Mouse (Mus musculus): ENCODE results near the gene Eloa. TPM values are rescaled to one million over a fixed set of nuclear protein-coding genes. Genes with fewer than 3 reads are reported as not detected.

Eloa gene
- 39.3 to 43.0 TPM (median 40.3 TPM) in 4 replicates for total RNA-seq (2023)

DNA sequence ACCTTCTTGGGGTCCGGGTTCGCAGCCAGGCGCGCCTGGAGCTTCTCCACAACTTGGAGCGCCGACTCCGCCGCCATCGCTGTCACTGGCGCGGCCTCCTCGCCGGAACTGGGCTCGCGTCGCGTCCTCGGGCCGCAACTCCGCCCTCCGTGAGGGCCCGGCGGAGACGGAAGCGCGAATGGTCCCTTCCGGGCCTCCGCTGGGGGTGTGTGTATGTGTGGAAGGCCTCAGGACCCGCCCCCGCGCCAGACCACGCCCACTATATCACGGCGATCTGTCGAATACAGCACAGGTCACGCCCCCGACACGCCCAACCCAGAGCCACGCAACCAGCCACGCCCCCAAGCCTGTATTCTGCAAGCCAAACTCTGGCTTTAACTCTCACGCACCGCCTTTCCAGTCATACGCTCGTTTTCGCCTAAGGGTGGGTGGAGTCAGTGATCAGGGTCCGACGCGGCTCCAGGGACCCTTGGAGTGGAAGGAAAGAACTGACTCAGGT is at the start of gene Eloa:
Gene Eloa (minus strand): TSS at position 215 of the 499 bp plus-strand sequence.

DNA sequence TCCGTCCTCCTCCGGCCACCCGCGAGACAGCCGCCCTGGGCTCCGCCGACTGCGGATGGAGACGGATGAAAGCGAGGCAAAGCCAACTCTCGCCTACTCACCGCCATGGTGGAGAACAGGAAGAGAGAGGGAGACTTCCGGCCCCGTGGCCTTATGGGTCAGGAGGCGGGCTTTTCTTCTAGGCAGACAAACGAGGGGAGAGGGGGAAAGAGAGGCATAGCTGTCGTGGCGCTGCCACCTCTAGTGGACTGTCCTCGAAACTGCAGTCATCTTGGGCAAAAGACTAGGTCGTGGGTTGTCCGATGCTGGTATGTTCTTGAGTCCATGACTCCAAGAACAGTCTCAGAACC is 31.7 kb upstream of the Eloa start, which contains the start of gene Rpl11:
Gene Rpl11 (minus strand): TSS at position 182 of the 350 bp plus-strand sequence.

GRCm38 (mm10) chr4:135986943-135987710 is 34.4 kb downstream of the Eloa start, which contains the start of gene Pithd1:
Pithd1 (minus strand) TSS chr4:135987264.

DNA sequence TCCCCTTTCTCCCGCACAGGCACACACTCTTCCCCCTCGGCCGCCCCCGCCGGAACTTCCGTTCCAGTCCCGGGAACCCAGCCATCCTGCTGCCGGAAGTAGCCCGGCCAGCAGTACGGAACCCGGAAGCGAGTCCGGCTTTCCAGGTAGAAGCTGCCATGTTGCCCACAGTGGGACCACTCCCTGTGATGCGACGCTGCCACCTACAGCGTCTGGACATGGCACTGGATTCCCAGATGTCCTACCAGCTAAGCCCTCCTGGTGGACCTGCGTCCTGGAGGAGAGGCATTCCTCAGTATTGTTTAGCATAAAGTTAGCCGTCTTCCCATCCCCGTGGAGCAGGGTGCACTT is 49.0 kb downstream of the Eloa start, which contains the start of gene Lypla2:
Gene Lypla2 (minus strand): TSS at position 71 of the 351 bp plus-strand sequence.

GRCm38 (mm10) chr4:135963457-135964193 is 57.9 kb downstream of the Eloa start, which contains the start of gene Gale:
Gale (plus strand) TSS chr4:135963727.

Other genes with a start within 250 kb of the Eloa start
- gene Srsf10, start 166.0 kb downstream of the Eloa start, total RNA-seq (2023) = 197 to 207 TPM (median 201 TPM) in 4 replicates
- 128 to 142 TPM (median 134 TPM) in 4 replicates for gene Pnrc2, start 147.9 kb downstream of the Eloa start, total RNA-seq (2023)
- gene Cnr2, start 126.4 kb downstream of the Eloa start, total RNA-seq (2023) = 212 to 230 TPM (median 216 TPM) in 4 replicates
- gene Fuca1, start 101.0 kb downstream of the Eloa start, total RNA-seq (2023) = 144 to 193 TPM (median 168 TPM) in 4 replicates
- 26.1 to 32.4 TPM (median 28.2 TPM) in 4 replicates for gene Hmgcl, start 75.3 kb downstream of the Eloa start, total RNA-seq (2023)
- gene Gale, start 58.0 kb downstream of the Eloa start, total RNA-seq (2023) = 6.8 to 16.5 TPM (median 8.2 TPM) in 4 replicates
- 97.5 to 106 TPM (median 100 TPM) in 4 replicates for gene Lypla2, start 49.1 kb downstream of the Eloa start, total RNA-seq (2023)
- gene Pithd1, start 34.5 kb downstream of the Eloa start, total RNA-seq (2023) = 30.1 to 39.6 TPM (median 35.5 TPM) in 4 replicates
- gene Rpl11, start 31.7 kb upstream of the Eloa start, total RNA-seq (2023) = 835 to 1,011 TPM (median 876 TPM) in 4 replicates
- gene Id3, start 121.7 kb upstream of the Eloa start, total RNA-seq (2023) = 36.7 to 42.4 TPM (median 37.6 TPM) in 4 replicates
- 29.3 to 34.5 TPM (median 32.2 TPM) in 4 replicates for gene E2f2, start 150.6 kb upstream of the Eloa start, total RNA-seq (2023)
- 0.67 to 1.1 TPM (median 0.79 TPM) in 4 replicates for gene Asap3, start 184.6 kb upstream of the Eloa start, total RNA-seq (2023)
- gene Tcea3, start 226.0 kb upstream of the Eloa start, total RNA-seq (2023) = 6.0 to 7.6 TPM (median 6.1 TPM) in 4 replicates